Mouse (Mus musculus) MEL (cell line): ENCODE measurements around the gene Tcte1. TPM values are rescaled to one million over a fixed set of nuclear protein-coding genes. Genes with fewer than 3 reads are reported as not detected.

Source experiments
- DNase-seq: peaks from one replicate; pipeline ENCODE4 v3.0.0; 2011; ENCODE audit warnings: low read depth, low spot score
- H3K27ac ChIP-seq: 2 replicates; pipeline ENCODE4 v1.5.1; 2012; ENCODE audit warnings: low read depth, mild to moderate bottlenecking, control low read depth, low read length, moderate library complexity; ENCODE audit not compliant: control insufficient read depth
- H3K27me3 ChIP-seq, 2 experiments: fragments of 150-350 bp in 1 of 2; sonication (generic) in 1 of 2; 2 replicates each; pipeline ENCODE4 v1.6.1; 2012; ENCODE audit warnings: low read length in 2 of 2, mild to moderate bottlenecking in 2 of 2, improper control_type of control experiment in 1 of 2, moderate library complexity in 1 of 2; ENCODE audit not compliant: insufficient read depth in 2 of 2, control insufficient read depth in 1 of 2
- H3K36me3 ChIP-seq, 2 experiments: 2 replicates each; pipeline ENCODE4 v1.6.1; 2012 to 2014; ENCODE audit warnings: low read length in 2 of 2, improper control_type of control experiment in 1 of 2, inconsistent platforms in 1 of 2, mild to moderate bottlenecking in 1 of 2; ENCODE audit not compliant: insufficient read depth in 2 of 2, control insufficient read depth in 1 of 2
- H3K4me1 ChIP-seq, 2 experiments: fragments of 150-350 bp in 1 of 2; sonication (generic) in 1 of 2; 2 replicates each; pipeline ENCODE4 v1.6.1; 2012; ENCODE audit warnings: low read length in 2 of 2, improper control_type of control experiment in 1 of 2, mild to moderate bottlenecking in 1 of 2; ENCODE audit not compliant: insufficient read depth in 2 of 2, control insufficient read depth in 1 of 2
- H3K4me3 ChIP-seq, 2 experiments: fragments of 150-350 bp in 1 of 2; sonication (generic) in 1 of 2; 2 replicates each; pipeline ENCODE4 v1.5.1; 2012; ENCODE audit warnings: low read depth in 2 of 2, low read length in 2 of 2, mild to moderate bottlenecking in 2 of 2, moderate library complexity in 2 of 2, control low read depth in 1 of 2, improper control_type of control experiment in 1 of 2; ENCODE audit not compliant: control insufficient read depth in 1 of 2, insufficient read depth in 1 of 2
- H3K79me2 ChIP-seq: 2 replicates; pipeline ENCODE4 v1.6.1; 2012; ENCODE audit warnings: mild to moderate bottlenecking, low read length, moderate library complexity; ENCODE audit not compliant: control insufficient read depth, poor library complexity, insufficient read depth
- H3K9ac ChIP-seq: 2 replicates; pipeline ENCODE4 v1.6.1; 2012; ENCODE audit warnings: low read depth, mild to moderate bottlenecking, control low read depth, low read length, moderate library complexity; ENCODE audit not compliant: control insufficient read depth, poor library complexity, severe bottlenecking
- H3K9me3 ChIP-seq: fragments of 150-350 bp; sonication (generic); replicated peaks from 2 replicates; pipeline ENCODE4 v1.6.1; 2012; ENCODE audit warnings: mild to moderate bottlenecking, low read length, improper control_type of control experiment, moderate library complexity; ENCODE audit not compliant: insufficient read depth
- BHLHE40 ChIP-seq: IDR thresholded peaks from 2 replicates; pipeline ENCODE4 v1.6.1; 2012; ENCODE audit warnings: low read depth, mild to moderate bottlenecking, inconsistent platforms, low read length, improper control_type of control experiment, borderline replicate concordance
- CHD2 ChIP-seq: IDR thresholded peaks from 2 replicates; pipeline ENCODE4 v1.6.1; 2011; ENCODE audit warnings: low read length, improper control_type of control experiment
- E2F4 ChIP-seq: IDR thresholded peaks from 2 replicates; pipeline ENCODE4 v1.6.1; 2011; ENCODE audit warnings: low read depth, low read length, improper control_type of control experiment, borderline replicate concordance
- ELF1 ChIP-seq: IDR thresholded peaks from 2 replicates; pipeline ENCODE4 v1.6.1; 2014; ENCODE audit warnings: low read depth, mild to moderate bottlenecking, inconsistent platforms, low read length, improper control_type of control experiment, moderate library complexity
- ETS1 ChIP-seq: IDR thresholded peaks from 2 replicates; pipeline ENCODE4 v1.6.1; 2012; ENCODE audit warnings: low read depth, mild to moderate bottlenecking, inconsistent platforms, low read length, improper control_type of control experiment, moderate library complexity
- GABPA ChIP-seq: IDR thresholded peaks from 2 replicates; pipeline ENCODE4 v1.6.1; 2012; ENCODE audit warnings: low read depth, mild to moderate bottlenecking, inconsistent platforms, low read length, improper control_type of control experiment, moderate library complexity
- HCFC1 ChIP-seq: IDR thresholded peaks from 2 replicates; pipeline ENCODE4 v1.6.1; 2012; ENCODE audit warnings: low read depth, mild to moderate bottlenecking, inconsistent platforms, low read length, improper control_type of control experiment, moderate library complexity
- JUND ChIP-seq: IDR thresholded peaks from 2 replicates; pipeline ENCODE4 v1.6.1; 2011; ENCODE audit warnings: low read depth, mild to moderate bottlenecking, improper control_type of control experiment, low read length
- MAX ChIP-seq: IDR thresholded peaks from 2 replicates; pipeline ENCODE4 v1.6.1; 2011; ENCODE audit warnings: low read length, improper control_type of control experiment
- MEF2A ChIP-seq: IDR thresholded peaks from 2 replicates; pipeline ENCODE4 v1.6.1; 2014; ENCODE audit warnings: low read depth, mild to moderate bottlenecking, inconsistent platforms, low read length, improper control_type of control experiment; ENCODE audit not compliant: poor library complexity, insufficient replicate concordance, severe bottlenecking; ENCODE audit errors: extremely low read depth
- MXI1 ChIP-seq: IDR thresholded peaks from 2 replicates; pipeline ENCODE4 v1.6.1; 2011; ENCODE audit warnings: mild to moderate bottlenecking, low read depth, low read length, improper control_type of control experiment
- MYC ChIP-seq: IDR thresholded peaks from 2 replicates; pipeline ENCODE4 v1.6.1; 2011; ENCODE audit warnings: low read depth, mild to moderate bottlenecking, low read length, improper control_type of control experiment, moderate library complexity
- NELFE ChIP-seq: IDR thresholded peaks from 2 replicates; pipeline ENCODE4 v1.6.1; 2011; ENCODE audit warnings: low read depth, low read length, improper control_type of control experiment
- NRF1 ChIP-seq: IDR thresholded peaks from 2 replicates; pipeline ENCODE4 v1.6.1; 2014; ENCODE audit warnings: low read depth, mild to moderate bottlenecking, inconsistent platforms, low read length, improper control_type of control experiment, moderate library complexity; ENCODE audit not compliant: poor library complexity, insufficient read depth, severe bottlenecking
- POLR2A ChIP-seq, 2 experiments: IDR thresholded peaks; 2 replicates each; pipeline ENCODE4 v1.6.1; 2011 to 2012; ENCODE audit warnings: low read length in 2 of 2, mild to moderate bottlenecking in 2 of 2, control low read depth in 1 of 2, improper control_type of control experiment in 1 of 2, low read depth in 1 of 2, moderate library complexity in 1 of 2; ENCODE audit not compliant: control insufficient read depth in 1 of 2, insufficient read depth in 1 of 2, poor library complexity in 1 of 2
- POLR2AphosphoS2 ChIP-seq: IDR thresholded peaks from 2 replicates; pipeline ENCODE4 v1.6.1; 2011; ENCODE audit warnings: low read length, improper control_type of control experiment
- POLR2AphosphoS5 ChIP-seq: IDR thresholded peaks from 2 replicates; pipeline ENCODE4 v1.6.1; 2012; ENCODE audit warnings: low read depth, borderline replicate concordance, mild to moderate bottlenecking, inconsistent platforms, low read length, moderate library complexity, mixed read lengths
- RAD21 ChIP-seq: IDR thresholded peaks from 2 replicates; pipeline ENCODE4 v1.6.1; 2011; ENCODE audit warnings: mild to moderate bottlenecking, low read depth, low read length, improper control_type of control experiment
- RCOR1 ChIP-seq: IDR thresholded peaks from 2 replicates; pipeline ENCODE4 v1.6.1; 2012; ENCODE audit warnings: low read depth, mild to moderate bottlenecking, inconsistent platforms, low read length, improper control_type of control experiment
- SIN3A ChIP-seq: IDR thresholded peaks from 2 replicates; pipeline ENCODE4 v1.6.1; 2012; ENCODE audit warnings: low read length, improper control_type of control experiment, inconsistent platforms
- SMC3 ChIP-seq: IDR thresholded peaks from 2 replicates; pipeline ENCODE4 v1.6.1; 2011; ENCODE audit warnings: low read depth, low read length, improper control_type of control experiment
- TAL1 ChIP-seq: IDR thresholded peaks from 2 replicates; pipeline ENCODE4 v1.6.1; 2012; ENCODE audit warnings: mild to moderate bottlenecking, inconsistent platforms, low read length, moderate library complexity, mixed read lengths
- TBP ChIP-seq: IDR thresholded peaks from 2 replicates; pipeline ENCODE4 v1.8.0; 2011; ENCODE audit warnings: low read depth, low read length, improper control_type of control experiment
- UBTF ChIP-seq: IDR thresholded peaks from 2 replicates; pipeline ENCODE4 v1.6.1; 2012; ENCODE audit warnings: low read depth, mild to moderate bottlenecking, inconsistent platforms, low read length, improper control_type of control experiment, moderate library complexity, borderline replicate concordance; ENCODE audit not compliant: insufficient read depth
- ZMIZ1 ChIP-seq: IDR thresholded peaks from 2 replicates; pipeline ENCODE4 v1.6.1; 2012; ENCODE audit warnings: low read depth, mild to moderate bottlenecking, inconsistent platforms, low read length, improper control_type of control experiment, moderate library complexity
- ZNF384 ChIP-seq: IDR thresholded peaks from 2 replicates; pipeline ENCODE4 v1.6.1; 2012; ENCODE audit warnings: low read depth, mild to moderate bottlenecking, inconsistent platforms, low read length, improper control_type of control experiment
- polyA plus RNA-seq, 2 experiments: library from polyadenylated mRNA; stranded (reverse) in 1 of 2; unstranded in 1 of 2; fragments of >175 nt in 1 of 2; fragments of >200 nt in 1 of 2; gene quantifications; 2 replicates each; pipeline versions ENCODE4 v1.2.1 to v1.2.4; 2012; ENCODE audit warnings: low replicate concordance in 2 of 2, low read depth in 1 of 2; ENCODE audit not compliant: insufficient read length in 2 of 2, insufficient read depth in 1 of 2, missing spikeins in 1 of 2
- total RNA-seq: library from RNA; depleted of rRNA; stranded (reverse); fragments of 300-350 nt; gene quantifications from 2 replicates; pipeline ENCODE4 v1.2.3, GENCODE M21; 2012

The Tcte1 gene
- total and polyA plus RNA-seq, 3 experiments: not detected

- Histone ChIP-seq H3K9ac (peak overlapping the region; percentile 66), H3K79me2 (no peaks in the 10 kb centered on the region; the same call in 1 of the 2 replicates), H3K27me3 (no peaks in the 10 kb centered on the region), H3K27ac (peak overlapping the region; percentile 22; the same call in 1 of the 2 replicates), H3K36me3 (peaks cover 0 to 11% of the 10 kb centered on the region in 2 experiments; a peak in 2 of 4 replicates), H3K4me1 (peaks cover 0 to 17% of the 10 kb centered on the region in 2 experiments; a peak in 1 of 4 replicates), H3K4me3 (peak overlapping the region; percentile 63 to 73), H3K9me3 (no peaks in the 10 kb centered on the region)
- TF ChIP-seq JUND (no peak), ZNF384 (peak; percentile 88)
- DNase-seq: no peak
Observed at GRCm38 (mm10) chr17:45474146-45474545, 49.1 kb upstream of the Tcte1 start.

DNA sequence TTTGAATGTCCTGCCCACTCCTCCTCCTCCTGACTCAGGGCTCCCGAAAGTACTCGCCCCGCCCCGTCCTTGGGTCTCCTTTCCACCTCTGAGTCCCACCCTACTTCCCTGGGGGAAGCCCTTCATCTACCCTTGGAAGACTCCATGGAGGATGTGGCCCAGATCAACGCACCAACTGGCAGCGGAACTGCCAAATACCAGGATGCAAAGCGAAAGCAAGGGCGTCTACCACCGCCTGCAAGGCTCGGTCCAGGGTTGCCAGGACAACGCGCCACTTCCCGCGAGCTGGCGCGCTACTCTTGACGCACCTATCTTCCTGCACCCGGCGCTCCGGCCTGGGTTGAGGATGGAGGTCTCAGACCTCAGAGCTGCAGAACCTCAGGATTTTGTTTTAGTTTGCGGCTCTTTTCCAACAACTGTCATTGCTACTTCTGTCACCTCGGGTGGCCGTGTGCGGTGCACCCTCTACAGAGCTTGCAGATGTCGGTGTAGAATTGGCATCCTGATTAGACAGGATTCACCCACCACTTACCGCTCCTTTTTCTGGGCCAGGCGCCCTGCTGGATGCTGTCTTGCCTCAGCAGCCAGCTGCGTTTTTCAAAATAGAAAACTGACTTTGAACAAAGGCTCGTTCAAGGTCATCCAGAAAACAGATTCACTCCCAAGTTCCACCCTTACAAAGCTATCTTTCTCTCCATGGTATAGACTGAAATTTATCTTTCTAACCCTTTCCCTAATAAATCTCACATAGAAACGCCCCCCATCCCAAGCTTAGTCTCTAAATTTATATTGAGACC lies 48.4 kb upstream of the Tcte1 start, which contains the start of gene Spats1:
Spats1 (minus strand) TSS at position 747 of the 797 bp plus-strand sequence.
- H3K4me1 ChIP-seq: peaks cover 0 to 17% of the 10 kb centered on the region in 2 experiments; a peak in 1 of 4 replicates
- H3K9ac ChIP-seq: peak within 1 kb of the TSS; percentile 66
- H3K4me3 ChIP-seq: peak within 1 kb of the TSS; percentile 63 to 73
- H3K36me3 ChIP-seq: peaks cover 0 to 11% of the 10 kb centered on the region in 2 experiments; a peak in 2 of 4 replicates
- peak; percentile 89 for DNase-seq
- no peaks in the 10 kb centered on the region; the same call in 1 of the 2 replicates for H3K79me2 ChIP-seq
- peak within 1 kb of the TSS; percentile 22; the same call in 1 of the 2 replicates for H3K27ac ChIP-seq
- H3K9me3 ChIP-seq: no peaks in the 10 kb centered on the region
- H3K27me3 ChIP-seq: no peaks in the 10 kb centered on the region
- TF ChIP-seq NELFE: peak; percentile 56
- 0 out of 2 replicates have a peak, but pooled peaks have one; percentile 32 for TF ChIP-seq E2F4
- TF ChIP-seq ZMIZ1: no peak
- TF ChIP-seq POLR2A (IDR thresholded peaks at IDR 0.05; ENCODE audit: control insufficient read depth in 1 of 2, insufficient read depth in 1 of 2, low read depth in 1 of 2, low read length in 2 of 2, poor library complexity in 1 of 2): peak in 1 of 2 experiments; percentile 54; a peak in 2 of 4 replicates
- no peak for TF ChIP-seq MAX
- no peak for TF ChIP-seq NRF1
- TF ChIP-seq MXI1: peak; percentile 64
- no peak for TF ChIP-seq MEF2A
- no peak for TF ChIP-seq RCOR1
- peak; percentile 67; the same call in 1 of the 2 replicates for TF ChIP-seq SIN3A
- TF ChIP-seq TBP: 0 out of 2 replicates have a peak, but pooled peaks have one; percentile 18
- no peak for TF ChIP-seq ETS1
- peak; percentile 58; the same call in 1 of the 2 replicates for TF ChIP-seq HCFC1
- no peak for TF ChIP-seq CHD2
- no peak for TF ChIP-seq POLR2AphosphoS5
- TF ChIP-seq POLR2AphosphoS2: no peak
- no peak for TF ChIP-seq TAL1
- TF ChIP-seq SMC3: no peak
- no peak for TF ChIP-seq UBTF
- TF ChIP-seq MYC: no peak
- no peak for TF ChIP-seq GABPA
- TF ChIP-seq ELF1: peak; percentile 67
- TF ChIP-seq RAD21: no peak
- no peak for TF ChIP-seq BHLHE40
